Mouse (Mus musculus) liver, embryonic 16.5 days (tissue): Measurements from ENCODE around the gene Zbtb1. TPM values are rescaled to one million over a fixed set of nuclear protein-coding genes. Genes with fewer than 3 reads are reported as not detected.

Experiments used
- ATAC-seq: fragments of 200-750 bp; cut with Nextera tagmentation; 2 replicates; pipeline ENCODE4 v1.8.0; 2017; ENCODE audit warnings: low read depth, mild to moderate bottlenecking, moderate number of reproducible peaks, moderate library complexity
- H3K27ac ChIP-seq: fragments of 300-500 bp; sonication (generic); 2 replicates; pipeline ENCODE4 v1.5.1; 2014; ENCODE audit warnings: mild to moderate bottlenecking, low read length
- H3K27me3 ChIP-seq: fragments of 300-500 bp; sonication (generic); 2 replicates; pipeline ENCODE4 v1.6.1; 2014; ENCODE audit warnings: low read depth, low read length, mixed read lengths; ENCODE audit not compliant: control insufficient read depth, insufficient read depth
- H3K36me3 ChIP-seq: fragments of 300-500 bp; sonication (generic); 2 replicates; pipeline ENCODE4 v1.6.1; 2014; ENCODE audit warnings: mild to moderate bottlenecking; ENCODE audit not compliant: control insufficient read depth, insufficient read depth
- H3K4me1 ChIP-seq: fragments of 300-500 bp; sonication (generic); 2 replicates; pipeline ENCODE4 v1.6.1; 2014; ENCODE audit warnings: low read depth, low read length, mixed read lengths; ENCODE audit not compliant: control insufficient read depth
- H3K4me2 ChIP-seq: fragments of 300-500 bp; sonication (generic); 2 replicates; pipeline ENCODE4 v1.6.1; 2014; ENCODE audit warnings: low read depth, low read length, mixed read lengths
- H3K4me3 ChIP-seq: fragments of 300-500 bp; sonication (generic); 2 replicates; pipeline ENCODE4 v1.5.1; 2014; ENCODE audit warnings: low read depth, mild to moderate bottlenecking, low read length
- H3K9ac ChIP-seq: fragments of 300-500 bp; sonication (generic); 2 replicates; pipeline ENCODE4 v1.6.1; 2014; ENCODE audit warnings: low read depth, low read length
- H3K9me3 ChIP-seq: fragments of 300-500 bp; sonication (generic); replicated peaks from 2 replicates; pipeline ENCODE4 v1.6.1; 2016; ENCODE audit warnings: low read length; ENCODE audit not compliant: control insufficient read depth
- WGBS: fragments of 180-500 bp; shearing (Covaris S2); extraction: QIAGEN DNeasy Blood & Tissue Kit; methylation state at CpG from one replicate; pipeline ENCODE4 v1.1.7; 2014; ENCODE audit not compliant: insufficient replicate concordance; 5-methylcytosine and 5-hydroxymethylcytosine counted together
- polyA plus RNA-seq: library from polyadenylated mRNA; unstranded; fragments of >200 nt; fragmentation: Nextera tagmentation; extraction: Ambion mirVana; gene quantifications from 2 replicates; pipeline ENCODE4 v1.2.1, GENCODE M21; 2015

Gene Zbtb1
- polyA plus RNA-seq, 1 experiment from 2014 or later = 2.9 TPM

DNA sequence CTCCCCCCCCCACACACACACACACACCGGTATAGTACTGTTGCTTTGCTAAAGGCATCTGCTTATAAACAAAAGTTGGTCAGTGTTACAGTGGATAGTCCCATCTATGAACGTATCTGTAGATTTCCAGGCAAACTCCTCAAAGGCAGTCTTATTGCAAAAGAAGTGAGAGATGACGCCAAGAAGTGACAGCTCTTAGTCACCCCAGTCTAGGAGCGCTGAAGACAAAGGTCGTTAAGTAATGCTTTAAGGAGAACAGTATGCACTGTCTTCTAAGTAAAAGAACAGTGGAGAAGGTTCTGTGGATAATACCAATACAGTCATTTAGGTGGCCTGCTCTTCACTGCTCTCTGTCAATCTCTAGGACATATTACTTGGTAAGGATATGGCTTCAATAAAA lies 22.9 kb downstream of the Zbtb1 start:
- Histone ChIP-seq H3K36me3 (no peaks in the 10 kb centered on the region; the same call in 1 of the 2 replicates), H3K4me1 (peaks cover 7% of the 10 kb centered on the region), H3K27me3 (no peaks in the 10 kb centered on the region), H3K9me3 (no peaks in the 10 kb centered on the region), H3K4me3 (no peak overlapping the region), H3K4me2 (no peak overlapping the region), H3K27ac (no peak overlapping the region), H3K9ac (no peak overlapping the region)
- ATAC-seq = no peak
- 76% methylated on average over 5 of the region's 5 CpGs for WGBS

DNA sequence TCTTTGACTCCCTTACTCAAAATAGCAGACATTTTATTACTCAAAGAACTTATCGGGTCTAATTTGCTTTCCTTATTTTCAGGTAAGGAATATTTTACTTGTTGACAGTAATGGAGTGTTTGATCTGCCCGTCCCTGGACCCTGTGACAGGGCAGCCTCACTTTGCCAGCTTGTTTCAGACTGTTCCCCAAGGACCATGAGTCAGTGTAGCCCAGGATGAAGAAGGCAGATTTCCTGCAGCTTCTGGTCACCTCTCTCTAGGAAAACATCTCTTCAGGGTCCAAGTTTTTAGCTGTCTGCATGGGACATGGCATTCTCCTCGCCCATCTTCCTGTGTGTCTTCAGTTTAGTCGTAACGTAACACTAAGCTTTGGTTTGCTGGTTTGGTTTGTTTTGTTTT lies 27.2 kb downstream of the Zbtb1 start:
- Histone ChIP-seq H3K4me2 (no peak overlapping the region), H3K9me3 (no peaks in the 10 kb centered on the region), H3K27me3 (no peaks in the 10 kb centered on the region), H3K4me3 (no peak overlapping the region), H3K4me1 (no peaks in the 10 kb centered on the region), H3K27ac (no peak overlapping the region), H3K9ac (no peak overlapping the region), H3K36me3 (no peaks in the 10 kb centered on the region)
- 73% methylated on average over 5 of the region's 5 CpGs for WGBS
- no peak for ATAC-seq

DNA sequence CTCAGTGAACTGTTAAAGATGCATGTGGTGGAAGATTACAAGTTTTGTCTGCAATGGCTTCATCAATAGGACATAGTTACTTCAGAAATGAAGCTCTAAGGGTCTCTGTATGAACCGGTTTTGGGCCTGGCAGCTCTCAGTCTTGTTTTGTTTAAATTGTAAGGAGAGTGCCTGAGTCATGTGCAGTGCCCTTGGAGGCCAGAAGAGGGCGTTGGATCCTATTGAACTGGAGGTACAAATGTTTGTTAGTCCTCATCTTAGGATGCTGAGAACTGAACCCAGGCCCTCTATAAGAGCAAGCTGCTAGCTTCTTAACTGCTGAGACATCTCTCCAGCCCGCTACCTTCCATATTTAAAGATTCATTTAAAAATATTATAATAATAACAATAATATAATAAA lies 31.6 kb downstream of the Zbtb1 start:
- no peak for ATAC-seq

DNA sequence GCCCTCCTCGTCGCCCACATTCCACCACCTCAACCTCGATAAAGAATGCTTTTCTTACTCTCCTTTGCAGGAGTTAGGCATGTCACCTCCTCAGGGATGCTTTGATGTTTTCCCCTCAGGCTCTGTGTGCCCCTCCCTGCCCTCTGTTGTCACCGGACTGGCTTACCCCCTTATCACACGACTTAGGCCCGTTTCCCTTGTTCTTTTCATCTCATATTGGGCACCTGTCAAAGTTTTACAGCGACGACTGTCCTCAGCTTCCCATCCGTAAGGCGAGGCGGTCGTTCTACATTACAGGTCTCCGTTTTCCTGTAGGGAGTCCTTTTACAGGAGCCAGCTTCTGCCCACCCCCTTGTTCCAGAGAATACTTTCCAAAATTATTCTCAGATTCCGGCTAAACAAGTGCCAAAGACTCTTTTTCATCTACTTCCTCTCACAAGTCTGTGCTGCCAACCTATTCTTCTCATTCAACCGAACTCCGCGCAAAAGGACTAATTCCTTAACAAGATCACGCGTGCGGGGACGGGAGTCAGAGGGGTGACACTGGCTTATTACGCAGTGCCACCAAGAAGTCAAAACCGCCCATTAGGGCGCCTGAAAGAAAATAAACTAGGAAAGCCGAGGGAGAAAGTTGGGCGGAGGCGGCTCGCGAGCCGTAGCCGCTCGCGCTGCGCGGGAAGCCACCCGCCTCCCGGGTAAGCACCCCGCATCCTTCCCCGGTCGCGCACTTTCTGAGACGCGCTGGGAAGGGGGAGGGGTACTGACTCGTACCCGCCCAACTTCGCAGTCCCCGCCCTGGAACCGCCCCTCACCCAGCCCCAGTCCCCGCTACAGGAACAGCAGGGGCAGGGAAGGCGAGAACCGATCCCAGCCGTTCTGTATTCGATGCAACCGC lies 33.2 kb downstream of the Zbtb1 start:
- no peaks in the 10 kb centered on the region for H3K9me3 ChIP-seq
- H3K36me3 ChIP-seq = no peaks in the 10 kb centered on the region
- peaks cover 38% of the 10 kb centered on the region for H3K27me3 ChIP-seq
- H3K4me3 ChIP-seq = peak overlapping the region; percentile 88
- WGBS = 2% methylated on average over 50 of the region's 54 CpGs
- peak overlapping the region; percentile 81 for H3K9ac ChIP-seq
- peak overlapping the region; percentile 92 for H3K27ac ChIP-seq
- ATAC-seq = peak; percentile 84
- H3K4me1 ChIP-seq = peaks cover 24% of the 10 kb centered on the region
- H3K4me2 ChIP-seq = peak overlapping the region; percentile 98

More for the DNA sequence above, 31.6 kb downstream of the Zbtb1 start:
- Histone ChIP-seq H3K4me2 (no peak overlapping the region), H3K9me3 (no peaks in the 10 kb centered on the region), H3K9ac (no peak overlapping the region), H3K4me1 (peaks cover 24% of the 10 kb centered on the region), H3K27ac (no peak overlapping the region), H3K27me3 (peaks cover 25% of the 10 kb centered on the region), H3K4me3 (no peak overlapping the region), H3K36me3 (no peaks in the 10 kb centered on the region)
- 59% methylated on average over 3 of the region's 3 CpGs for WGBS

DNA sequence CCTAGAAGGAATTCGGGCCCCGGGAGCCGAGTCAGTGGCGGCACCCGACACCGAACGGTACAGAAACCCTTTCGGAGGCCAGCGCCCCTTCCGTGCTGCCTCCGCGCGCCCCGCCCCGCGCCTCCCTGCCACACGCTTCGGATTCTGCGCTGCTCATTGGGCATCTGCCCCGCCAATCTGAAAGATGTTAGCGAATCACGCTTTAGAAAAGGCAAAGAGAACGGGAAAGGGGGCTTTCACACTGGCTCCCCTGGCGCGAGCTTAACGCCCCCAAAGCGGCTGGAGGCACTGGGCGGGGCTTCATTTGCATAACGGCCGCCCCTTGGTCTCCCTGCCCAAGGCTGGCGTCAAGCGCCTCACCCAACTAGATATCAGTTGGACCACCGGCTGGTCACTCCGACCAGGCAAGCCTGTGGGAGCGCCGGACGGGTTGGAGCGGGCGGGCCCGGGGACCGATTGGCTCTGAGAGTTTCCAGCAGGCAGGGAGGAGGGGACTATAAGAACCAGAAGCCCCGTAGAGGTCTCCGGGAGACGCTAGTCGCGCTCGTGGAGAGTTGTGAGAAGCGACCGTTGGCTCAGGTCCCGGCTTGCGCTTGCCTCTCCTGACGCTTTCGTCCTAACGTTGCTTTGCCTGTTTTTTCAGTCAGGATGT lies 33.9 kb downstream of the Zbtb1 start, which contains the start of gene Hspa2:
TSS of gene Hspa2 (plus strand) at position 291 of the 652 bp plus-strand sequence.
- H3K27ac ChIP-seq = peak within 1 kb of the TSS; percentile 92
- H3K27me3 ChIP-seq = peaks cover 38% of the 10 kb centered on the region
- WGBS = under 1% methylated on average over 54 of the region's 54 CpGs
- ATAC-seq = peak; percentile 92
- H3K9me3 ChIP-seq = no peaks in the 10 kb centered on the region
- peak within 1 kb of the TSS; percentile 98 for H3K4me2 ChIP-seq
- peak within 1 kb of the TSS; percentile 81 for H3K9ac ChIP-seq
- H3K4me3 ChIP-seq = peak within 1 kb of the TSS; percentile 88
- H3K4me1 ChIP-seq = peaks cover 24% of the 10 kb centered on the region
- no peaks in the 10 kb centered on the region for H3K36me3 ChIP-seq

DNA sequence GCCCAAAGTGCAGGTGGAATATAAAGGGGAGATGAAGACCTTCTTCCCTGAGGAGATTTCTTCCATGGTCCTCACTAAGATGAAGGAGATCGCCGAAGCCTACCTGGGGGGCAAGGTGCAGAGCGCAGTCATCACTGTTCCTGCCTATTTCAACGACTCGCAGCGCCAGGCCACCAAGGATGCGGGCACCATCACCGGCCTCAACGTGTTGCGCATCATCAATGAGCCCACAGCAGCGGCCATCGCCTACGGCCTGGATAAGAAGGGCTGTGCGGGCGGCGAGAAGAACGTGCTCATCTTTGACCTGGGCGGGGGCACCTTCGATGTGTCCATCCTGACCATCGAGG lies 34.7 kb downstream of the Zbtb1 start:
- Histone ChIP-seq H3K9ac (peak overlapping the region; percentile 81; the same call in 1 of the 2 replicates), H3K4me3 (peak overlapping the region; percentile 88), H3K27ac (no peak overlapping the region), H3K4me2 (peak overlapping the region; percentile 98), H3K27me3 (peaks cover 38% of the 10 kb centered on the region), H3K4me1 (peaks cover 24% of the 10 kb centered on the region), H3K9me3 (no peaks in the 10 kb centered on the region), H3K36me3 (no peaks in the 10 kb centered on the region)
- WGBS = 9% methylated on average over 20 of the region's 20 CpGs
- ATAC-seq = no peak

DNA sequence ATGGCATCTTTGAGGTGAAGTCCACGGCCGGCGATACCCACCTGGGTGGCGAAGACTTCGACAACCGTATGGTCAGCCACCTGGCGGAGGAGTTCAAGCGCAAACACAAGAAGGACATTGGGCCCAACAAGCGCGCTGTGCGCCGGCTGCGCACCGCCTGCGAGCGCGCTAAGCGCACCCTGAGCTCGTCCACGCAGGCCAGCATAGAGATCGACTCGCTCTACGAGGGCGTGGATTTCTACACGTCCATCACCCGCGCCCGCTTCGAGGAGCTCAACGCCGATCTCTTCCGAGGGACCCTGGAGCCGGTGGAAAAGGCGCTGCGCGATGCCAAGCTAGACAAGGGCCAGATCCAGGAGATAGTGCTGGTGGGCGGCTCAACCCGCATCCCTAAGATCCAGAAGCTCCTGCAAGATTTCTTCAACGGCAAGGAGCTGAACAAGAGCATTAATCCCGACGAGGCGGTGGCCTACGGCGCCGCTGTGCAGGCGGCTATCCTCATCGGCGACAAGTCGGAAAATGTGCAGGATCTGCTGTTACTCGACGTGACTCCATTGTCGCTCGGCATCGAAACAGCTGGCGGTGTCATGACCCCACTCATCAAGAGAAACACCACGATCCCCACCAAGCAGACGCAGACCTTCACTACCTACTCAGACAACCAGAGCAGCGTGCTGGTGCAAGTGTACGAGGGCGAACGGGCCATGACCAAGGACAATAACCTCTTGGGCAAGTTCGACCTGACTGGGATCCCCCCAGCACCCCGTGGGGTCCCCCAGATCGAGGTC lies 35.3 kb downstream of the Zbtb1 start:
- WGBS = 4% methylated on average over 64 of the region's 64 CpGs
- no peak overlapping the region for H3K27ac ChIP-seq

DNA sequence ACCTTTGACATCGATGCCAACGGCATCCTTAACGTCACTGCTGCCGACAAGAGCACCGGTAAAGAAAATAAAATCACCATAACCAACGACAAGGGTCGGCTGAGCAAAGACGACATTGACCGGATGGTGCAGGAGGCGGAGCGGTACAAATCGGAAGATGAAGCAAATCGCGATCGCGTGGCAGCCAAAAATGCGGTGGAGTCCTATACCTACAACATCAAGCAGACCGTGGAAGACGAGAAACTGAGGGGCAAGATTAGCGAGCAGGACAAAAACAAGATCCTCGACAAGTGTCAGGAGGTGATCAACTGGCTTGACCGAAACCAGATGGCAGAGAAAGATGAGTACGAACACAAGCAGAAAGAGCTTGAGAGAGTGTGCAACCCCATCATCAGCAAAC lies 35.9 kb downstream of the Zbtb1 start:
- H3K4me2 ChIP-seq = peak overlapping the region; percentile 98
- no peak overlapping the region for H3K9ac ChIP-seq
- ATAC-seq = no peak
- WGBS = 4% methylated on average over 23 of the region's 23 CpGs
- peak overlapping the region; percentile 88 for H3K4me3 ChIP-seq
- H3K4me1 ChIP-seq = peaks cover 24% of the 10 kb centered on the region
- peaks cover 38% of the 10 kb centered on the region for H3K27me3 ChIP-seq
- no peaks in the 10 kb centered on the region for H3K36me3 ChIP-seq
- H3K27ac ChIP-seq = no peak overlapping the region
- no peaks in the 10 kb centered on the region for H3K9me3 ChIP-seq

More for the DNA sequence above, 35.3 kb downstream of the Zbtb1 start:
- Histone ChIP-seq H3K36me3 (no peaks in the 10 kb centered on the region), H3K9me3 (no peaks in the 10 kb centered on the region), H3K4me3 (peak overlapping the region; percentile 88), H3K27me3 (peaks cover 38% of the 10 kb centered on the region), H3K9ac (no peak overlapping the region), H3K4me2 (peak overlapping the region; percentile 98), H3K4me1 (peaks cover 24% of the 10 kb centered on the region)
- no peak for ATAC-seq
